Mouse (Mus musculus) forelimb bud, embryonic 11.5 days (tissue): ENCODE results near the gene Shkbp1.

ENCODE experiments used
- DNase-seq: peaks from one replicate; pipeline ENCODE4 v3.0.0-alpha.2; 2012; ENCODE audit warnings: low read depth, low spot score

The Shkbp1 gene

GRCm38 (mm10) chr7:27334405-27334911 lies 21.4 kb downstream of the Shkbp1 start:
- DNase-seq, result no peak

GRCm38 (mm10) chr7:27333316-27333941 lies 22.4 kb downstream of the Shkbp1 start:
- DNase-seq, result no peak

GRCm38 (mm10) chr7:27332353-27333199 lies 23.2 kb downstream of the Shkbp1 start:
- peak; percentile 75 for DNase-seq

GRCm38 (mm10) chr7:27331854-27332253 lies 24.0 kb downstream of the Shkbp1 start:
- no peak for DNase-seq

- no peak for DNase-seq
Measured at GRCm38 (mm10) chr7:27331541-27331851, 24.3 kb downstream of the Shkbp1 start.

- DNase-seq, result peak; percentile 82
Measured at GRCm38 (mm10) chr7:27330709-27331540, 24.9 kb downstream of the Shkbp1 start.

GRCm38 (mm10) chr7:27329981-27330380 lies 25.8 kb downstream of the Shkbp1 start:
- DNase-seq, result no peak

- peak; percentile 79 for DNase-seq
Measured at GRCm38 (mm10) chr7:27329326-27329947, 26.4 kb downstream of the Shkbp1 start.

GRCm38 (mm10) chr7:27328648-27329047 lies 27.2 kb downstream of the Shkbp1 start:
- no peak for DNase-seq

- DNase-seq, result no peak
Measured at GRCm38 (mm10) chr7:27328161-27328560, 27.7 kb downstream of the Shkbp1 start.

- no peak for DNase-seq
Measured at GRCm38 (mm10) chr7:27327500-27327899, 28.3 kb downstream of the Shkbp1 start.

GRCm38 (mm10) chr7:27326101-27326880 lies 29.5 kb downstream of the Shkbp1 start:
- peak; percentile 57 for DNase-seq

GRCm38 (mm10) chr7:27325697-27326096 lies 30.1 kb downstream of the Shkbp1 start:
- DNase-seq, result peak; percentile 49

GRCm38 (mm10) chr7:27324928-27325327 lies 30.9 kb downstream of the Shkbp1 start:
- no peak for DNase-seq

- DNase-seq, result no peak
Measured at GRCm38 (mm10) chr7:27324161-27324560, 31.7 kb downstream of the Shkbp1 start.

GRCm38 (mm10) chr7:27323001-27323400 lies 32.8 kb downstream of the Shkbp1 start:
- DNase-seq, result no peak

GRCm38 (mm10) chr7:27322291-27322690 lies 33.5 kb downstream of the Shkbp1 start:
- no peak for DNase-seq

GRCm38 (mm10) chr7:27319411-27319810 lies 36.4 kb downstream of the Shkbp1 start:
- DNase-seq, result no peak

- DNase-seq, result no peak
Measured at GRCm38 (mm10) chr7:27315958-27316357, 39.9 kb downstream of the Shkbp1 start.

GRCm38 (mm10) chr7:27314393-27314792 lies 41.4 kb downstream of the Shkbp1 start:
- no peak for DNase-seq
